Mouse (Mus musculus) forelimb bud, embryonic 11.5 days (tissue): ENCODE data around the gene Gm10375.
"Not testable (repeated sequence)": the region's sequence is repeated elsewhere in the genome, so short reads cannot be mapped to it uniquely, and the experiment has no call there.

Experiments
- DNase-seq: peaks from one replicate; pipeline ENCODE4 v3.0.0-alpha.2; 2012; ENCODE audit warnings: low read depth, low spot score

Gene Gm10375

GRCm38 (mm10) chr14:43607913-43608312, at the start of gene Gm10375:
Gene Gm10375 (minus strand): TSS chr14:43608013.
- not testable (repeated sequence) for DNase-seq

GRCm38 (mm10) chr14:43579046-43579445, 28.8 kb downstream of the Gm10375 start, which contains the start of gene Gm17654:
Gene Gm17654 (minus strand): TSS chr14:43579146.
- not testable (repeated sequence) for DNase-seq

- DNase-seq = not testable (repeated sequence)
Measured at GRCm38 (mm10) chr14:43577969-43578368, 29.8 kb downstream of the Gm10375 start.
